Mouse (Mus musculus): ENCODE results near the gene Rln3.

GRCm38 (mm10) chr8:84002957-84003611 is 41.7 kb downstream of the Rln3 start:
- TF ChIP-seq CTCF (IDR thresholded peaks at IDR 0.05; ENCODE audit: control insufficient read depth, insufficient read depth, low read length) (no peak), POLR2A (IDR thresholded peaks at IDR 0.05; ENCODE audit: borderline replicate concordance, control insufficient read depth, low read depth, low read length) (no peak)
